Mouse (Mus musculus) myocyte (in vitro differentiated cells): ENCODE data around the gene Zcchc14. TPM values are rescaled to one million over a fixed set of nuclear protein-coding genes. Genes with fewer than 3 reads are reported as not detected.
"Not testable (repeated sequence)": the region's sequence is repeated elsewhere in the genome, so short reads cannot be mapped to it uniquely, and the experiment has no call there.

Source experiments
- H3K27me3 ChIP-seq: one replicate; pipeline ENCODE4 v1.6.1; 2011; ENCODE audit not compliant: control insufficient read depth, insufficient read depth, insufficient read length
- H3K36me3 ChIP-seq: one replicate; pipeline ENCODE4 v1.6.1; 2011; ENCODE audit not compliant: control insufficient read depth, insufficient read depth
- H3K4me2 ChIP-seq: one replicate; pipeline ENCODE4 v1.6.1; 2011; ENCODE audit warnings: low read depth, control low read depth
- H3K4me3 ChIP-seq: one replicate; pipeline ENCODE4 v1.5.1; 2011; ENCODE audit warnings: mild to moderate bottlenecking, control low read depth, moderate library complexity
- H3K79me2 ChIP-seq: one replicate; pipeline ENCODE4 v1.6.1; 2011; ENCODE audit not compliant: control insufficient read depth, insufficient read depth
- H3ac ChIP-seq: one replicate; pipeline ENCODE4 v1.6.1; 2011; ENCODE audit not compliant: control insufficient read depth, insufficient read length
- CEBPB ChIP-seq: IDR thresholded peaks from 2 replicates; pipeline ENCODE4 v1.6.1; 2011; ENCODE audit warnings: mild to moderate bottlenecking, moderate library complexity; ENCODE audit not compliant: poor library complexity, insufficient read depth, severe bottlenecking
- E2F4 ChIP-seq: IDR thresholded peaks from one replicate; pipeline ENCODE4 v1.6.1; 2011; ENCODE audit warnings: mild to moderate bottlenecking, control low read depth, moderate library complexity; ENCODE audit not compliant: insufficient read depth
- MAX ChIP-seq: IDR thresholded peaks from one replicate; pipeline ENCODE4 v1.6.1; 2011; ENCODE audit warnings: low read depth, mild to moderate bottlenecking, control low read depth
- MYOD1 ChIP-seq, 3 experiments: IDR thresholded peaks; one replicate each; pipeline ENCODE4 v1.6.1; 2011; ENCODE audit warnings: control low read depth in 2 of 3, low read depth in 2 of 3, mild to moderate bottlenecking in 2 of 3, moderate library complexity in 1 of 3; ENCODE audit not compliant: insufficient read length in 2 of 3, control insufficient read depth in 1 of 3
- MYOG ChIP-seq, 3 experiments: IDR thresholded peaks; one replicate each; pipeline ENCODE4 v1.6.1; 2011; ENCODE audit warnings: control low read depth in 2 of 3, low read depth in 2 of 3, mild to moderate bottlenecking in 2 of 3; ENCODE audit not compliant: insufficient read length in 2 of 3, control insufficient read depth in 1 of 3, insufficient read depth in 1 of 3
- POLR2A ChIP-seq: IDR thresholded peaks from one replicate; pipeline ENCODE4 v1.6.1; 2011; ENCODE audit warnings: low read depth, mild to moderate bottlenecking, control low read depth, moderate library complexity; ENCODE audit not compliant: insufficient read length
- POLR2AphosphoS2 ChIP-seq: IDR thresholded peaks from one replicate; pipeline ENCODE4 v1.6.1; 2011; ENCODE audit warnings: low read depth, control low read depth; ENCODE audit not compliant: insufficient read length
- REST ChIP-seq: IDR thresholded peaks from one replicate; pipeline ENCODE4 v1.6.1; 2011; ENCODE audit warnings: mild to moderate bottlenecking, control low read depth, moderate library complexity; ENCODE audit not compliant: insufficient read depth, insufficient read length
- SRF ChIP-seq: IDR thresholded peaks from one replicate; pipeline ENCODE4 v1.6.1; 2011; ENCODE audit warnings: low read depth; ENCODE audit not compliant: control insufficient read depth, insufficient read length
- TCF12 ChIP-seq: IDR thresholded peaks from one replicate; pipeline ENCODE4 v1.6.1; 2011; ENCODE audit warnings: mild to moderate bottlenecking, control low read depth; ENCODE audit not compliant: poor library complexity, insufficient read depth, severe bottlenecking
- TCF3 ChIP-seq: IDR thresholded peaks from one replicate; pipeline ENCODE4 v1.6.1; 2011; ENCODE audit warnings: low read depth, control low read depth; ENCODE audit not compliant: insufficient read length
- USF1 ChIP-seq: IDR thresholded peaks from one replicate; pipeline ENCODE4 v1.6.1; 2011; ENCODE audit warnings: low read depth, mild to moderate bottlenecking, control low read depth, moderate library complexity
- polyA plus RNA-seq: library from polyadenylated mRNA; unstranded; fragments of >200 nt; fragmentation: generic; extraction: Trizol; gene quantifications from one replicate; pipeline ENCODE4 v1.2.1, GENCODE M21; 2012; ENCODE audit warnings: missing spikeins

Gene Zcchc14
- polyA plus RNA-seq, 1 experiment = 11.9 TPM

DNA sequence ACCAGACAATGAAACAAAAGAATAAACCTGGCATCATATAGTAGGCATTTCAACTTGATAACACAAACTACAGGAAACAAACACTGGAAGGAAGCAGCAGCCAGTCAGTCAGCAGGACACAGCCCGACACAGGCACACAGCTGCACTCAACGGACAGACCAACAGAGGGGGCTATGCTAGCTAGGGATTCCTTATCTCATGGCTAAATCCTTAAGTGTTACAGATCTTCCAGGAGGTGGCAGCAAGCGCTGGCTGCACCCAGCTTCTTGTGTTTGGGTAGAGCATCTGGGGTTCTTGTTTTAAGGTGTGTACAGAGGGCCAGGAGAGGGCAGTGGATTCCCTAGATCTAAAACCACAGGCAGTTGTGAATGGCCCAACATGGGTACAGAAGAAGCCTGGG lies 49.8 kb downstream of the Zcchc14 start:
- TF ChIP-seq MAX (no peak), E2F4 (no peak), MYOD1 (IDR thresholded peaks at IDR 0.05; ENCODE audit: control insufficient read depth in 1 of 3, insufficient read length in 2 of 3, low read depth in 2 of 3) (peak in 1 of 3 experiments; percentile 49)
- no peak overlapping the region for H3ac ChIP-seq

GRCm38 (mm10) chr8:121602411-121602810 lies 50.3 kb downstream of the Zcchc14 start:
- Histone ChIP-seq H3K27me3 (no peaks in the 10 kb centered on the region), H3ac (no peak overlapping the region), H3K79me2 (no peaks in the 10 kb centered on the region), H3K36me3 (peaks cover 10% of the 10 kb centered on the region), H3K4me3 (no peak overlapping the region), H3K4me2 (no peak overlapping the region)
- TF ChIP-seq SRF (no peak), POLR2AphosphoS2 (no peak), MYOD1 (IDR thresholded peaks at IDR 0.05; ENCODE audit: control insufficient read depth in 1 of 3, insufficient read length in 2 of 3, low read depth in 2 of 3) (peak in 1 of 3 experiments; percentile 40), TCF12 (no peak), TCF3 (no peak), POLR2A (no peak)

More for the DNA sequence above, 49.8 kb downstream of the Zcchc14 start:
- no peaks in the 10 kb centered on the region for H3K27me3 ChIP-seq
- H3K4me3 ChIP-seq = no peak overlapping the region
- H3K4me2 ChIP-seq = no peak overlapping the region
- no peaks in the 10 kb centered on the region for H3K79me2 ChIP-seq
- H3K36me3 ChIP-seq = peaks cover 9% of the 10 kb centered on the region

- no peak overlapping the region for H3K4me2 ChIP-seq
- peaks cover 17% of the 10 kb centered on the region for H3K36me3 ChIP-seq
- H3K27me3 ChIP-seq = no peaks in the 10 kb centered on the region
- H3K4me3 ChIP-seq = no peak overlapping the region
- TF ChIP-seq POLR2A (no peak), POLR2AphosphoS2 (peak; percentile 61)
- no peak overlapping the region for H3ac ChIP-seq
- no peaks in the 10 kb centered on the region for H3K79me2 ChIP-seq
Observed at GRCm38 (mm10) chr8:121599842-121600241, 52.9 kb downstream of the Zcchc14 start.

DNA sequence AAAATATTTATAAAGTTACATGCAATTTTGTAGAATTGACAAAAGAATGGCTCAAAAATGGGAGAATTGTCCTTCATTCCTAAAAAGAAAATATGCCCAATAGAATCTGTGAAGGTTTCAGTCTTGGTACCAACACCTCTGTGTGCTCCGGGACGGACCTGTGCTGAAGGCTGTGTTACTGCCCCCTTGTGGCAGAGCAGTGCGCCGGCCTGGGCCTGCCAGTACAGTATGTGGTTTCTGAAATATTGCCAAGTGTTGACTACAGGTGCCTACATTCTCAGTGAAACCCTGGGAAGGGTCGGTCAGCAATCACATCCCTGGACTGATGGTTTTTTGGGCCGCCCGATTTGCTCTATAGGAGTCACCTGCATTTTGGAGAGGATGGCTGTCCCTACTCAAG lies 53.8 kb downstream of the Zcchc14 start:
- TF ChIP-seq MYOG (IDR thresholded peaks at IDR 0.05; ENCODE audit: control insufficient read depth in 1 of 3, insufficient read depth in 1 of 3, insufficient read length in 2 of 3, low read depth in 2 of 3) (no peak), MYOD1 (IDR thresholded peaks at IDR 0.05; ENCODE audit: control insufficient read depth in 1 of 3, insufficient read length in 2 of 3, low read depth in 2 of 3) (no peak), REST (no peak), TCF3 (no peak), POLR2AphosphoS2 (peak; percentile 80), TCF12 (no peak), E2F4 (no peak), MAX (no peak)
- peaks cover 20% of the 10 kb centered on the region for H3K36me3 ChIP-seq
- H3K4me2 ChIP-seq = no peak overlapping the region
- no peaks in the 10 kb centered on the region for H3K27me3 ChIP-seq
- H3K79me2 ChIP-seq = peaks cover 2% of the 10 kb centered on the region
- no peak overlapping the region for H3ac ChIP-seq
- no peak overlapping the region for H3K4me3 ChIP-seq

DNA sequence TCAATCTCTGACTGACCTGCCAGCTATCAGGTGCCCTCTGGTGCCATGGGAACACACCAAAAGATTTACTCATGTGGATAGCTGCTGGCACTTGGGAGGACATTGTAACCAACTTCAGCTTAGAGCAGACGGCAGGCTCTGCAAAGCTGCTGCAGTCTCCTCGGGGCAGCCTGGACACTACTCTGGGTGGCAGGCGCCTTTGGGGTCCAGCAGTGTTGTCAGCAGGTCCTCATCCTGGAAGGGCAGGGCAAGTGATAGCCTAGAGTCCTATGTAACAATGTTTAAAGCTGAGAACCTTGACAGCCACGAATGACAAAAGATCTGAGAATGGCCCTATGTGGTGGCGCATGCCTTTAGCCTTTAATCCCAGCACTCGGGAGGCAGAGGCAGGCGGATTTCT lies 54.5 kb downstream of the Zcchc14 start:
- TF ChIP-seq POLR2A = no peak
- no peak for TF ChIP-seq USF1
- no peak for TF ChIP-seq MYOD1 (IDR thresholded peaks at IDR 0.05; ENCODE audit: control insufficient read depth in 1 of 3, insufficient read length in 2 of 3, low read depth in 2 of 3)
- TF ChIP-seq MYOG (IDR thresholded peaks at IDR 0.05; ENCODE audit: control insufficient read depth in 1 of 3, insufficient read depth in 1 of 3, insufficient read length in 2 of 3, low read depth in 2 of 3) = no peak
- TF ChIP-seq POLR2AphosphoS2 = no peak
- TF ChIP-seq CEBPB = no peak
- TF ChIP-seq TCF3 = no peak
- TF ChIP-seq MAX = no peak
- TF ChIP-seq E2F4 = no peak
- no peak for TF ChIP-seq REST
- no peak for TF ChIP-seq SRF
- TF ChIP-seq TCF12 = no peak
- Histone ChIP-seq H3K4me2 (no peak overlapping the region), H3K79me2 (peaks cover 9% of the 10 kb centered on the region), H3K27me3 (no peaks in the 10 kb centered on the region), H3K36me3 (peaks cover 20% of the 10 kb centered on the region), H3K4me3 (no peak overlapping the region), H3ac (no peak overlapping the region)

- not testable (repeated sequence) for H3ac ChIP-seq, H3K4me3 ChIP-seq, H3K27me3 ChIP-seq, H3K4me2 ChIP-seq
- peaks cover 16% of the 10 kb centered on the region for H3K79me2 ChIP-seq
- TF ChIP-seq POLR2AphosphoS2 = peak; percentile 55
- TF ChIP-seq MYOG (IDR thresholded peaks at IDR 0.05; ENCODE audit: control insufficient read depth in 1 of 3, insufficient read depth in 1 of 3, insufficient read length in 2 of 3, low read depth in 2 of 3) = peak in 1 of 3 experiments; percentile 29
- H3K36me3 ChIP-seq = peaks cover 20% of the 10 kb centered on the region
Observed at GRCm38 (mm10) chr8:121597492-121597891, 55.2 kb downstream of the Zcchc14 start.
